Mouse (Mus musculus) lung, postnatal 0 days (tissue): Measurements from ENCODE around the gene Umad1.

Experiments
- CTCF ChIP-seq: IDR thresholded peaks from 2 replicates; pipeline ENCODE4 v1.5.1; 2016; ENCODE audit warnings: antibody characterized with exemption, mild to moderate bottlenecking
- EP300 ChIP-seq: IDR thresholded peaks from 2 replicates; pipeline ENCODE4 v1.6.1; 2016; ENCODE audit warnings: antibody characterized with exemption, mild to moderate bottlenecking, control low read depth

DNA sequence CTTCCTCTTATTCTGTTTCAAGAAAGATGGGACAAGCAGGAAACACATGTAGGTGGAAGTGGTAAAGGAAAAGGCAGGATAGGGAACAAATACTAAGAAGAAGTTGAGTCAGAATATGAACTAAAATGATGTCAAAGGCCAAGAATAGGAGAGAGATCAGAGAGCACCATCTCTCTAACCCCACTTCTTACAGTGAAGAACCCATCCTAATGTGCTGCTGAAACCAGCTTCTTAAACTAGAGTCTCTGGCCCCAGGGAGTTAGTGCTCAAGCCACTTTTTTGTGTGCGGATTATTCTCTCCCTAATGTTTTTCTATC is 161.1 kb downstream of the Umad1 start:
- TF ChIP-seq CTCF (no peak), EP300 (no peak)
